Mouse (Mus musculus): ENCODE measurements around the gene Cep170b.

GRCm38 (mm10) chr12:112791026-112791425 is 70.8 kb downstream of the Cep170b start:
- no peak for TF ChIP-seq CTCF (IDR thresholded peaks at IDR 0.05; ENCODE audit: low read depth)
- TF ChIP-seq EP300 (IDR thresholded peaks at IDR 0.05; ENCODE audit: low read depth) = no peak

Data from liver, embryonic 14.5 days (tissue).